Mouse (Mus musculus) activated CD4-positive, CD25-positive, alpha-beta regulatory T cell, adult 9 weeks (primary cell): ENCODE measurements around the gene 1700022I11Rik. TPM values are rescaled to one million over a fixed set of nuclear protein-coding genes. Genes with fewer than 3 reads are reported as not detected.

Experiments used
- polyA plus RNA-seq: library from polyadenylated mRNA; unstranded; fragments of 100-300 nt; shearing (Covaris generic); gene quantifications from one replicate; pipeline ENCODE4 v1.2.1, GENCODE M21; 2017

The 1700022I11Rik gene
- polyA plus RNA-seq = not detected

GRCm38 (mm10) chr4:42969304-42969703, at the start of gene 1700022I11Rik:
1700022I11Rik (plus strand) TSS chr4:42969604.

DNA sequence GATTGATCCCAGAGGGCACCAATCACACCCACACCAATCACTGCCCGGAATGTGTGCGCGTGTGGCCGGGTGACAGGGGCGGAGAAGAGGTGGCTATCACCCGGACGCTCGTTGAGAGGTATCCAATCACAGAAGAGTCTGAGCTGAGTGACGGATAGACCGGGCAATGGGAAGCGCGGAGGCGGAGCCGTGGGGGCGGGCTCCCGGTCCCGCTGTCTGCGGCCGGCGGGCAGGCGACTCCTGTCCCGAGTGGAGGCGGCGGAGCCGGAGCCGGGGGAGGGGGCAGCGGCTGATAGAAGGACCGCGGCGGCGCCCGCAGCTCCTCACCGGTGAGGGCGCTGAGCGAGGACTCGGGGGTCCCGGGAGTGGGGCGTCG, 19.7 kb upstream of the 1700022I11Rik start, which contains the start of gene Dnajb5:
Gene Dnajb5 (plus strand): TSS at position 139 of the 376 bp plus-strand sequence.

GRCm38 (mm10) chr4:43000141-43000986, 31.0 kb downstream of the 1700022I11Rik start, which contains the start of gene Vcp:
Vcp (minus strand) TSS chr4:43000507.

GRCm38 (mm10) chr4:43010161-43011038, 41.0 kb downstream of the 1700022I11Rik start, which contains the start of gene Fancg:
Fancg (minus strand) TSS chr4:43010506.

GRCm38 (mm10) chr4:43025084-43025960, 55.9 kb downstream of the 1700022I11Rik start, which contains the start of gene Pigo:
Pigo (minus strand) TSS chr4:43025819.

DNA sequence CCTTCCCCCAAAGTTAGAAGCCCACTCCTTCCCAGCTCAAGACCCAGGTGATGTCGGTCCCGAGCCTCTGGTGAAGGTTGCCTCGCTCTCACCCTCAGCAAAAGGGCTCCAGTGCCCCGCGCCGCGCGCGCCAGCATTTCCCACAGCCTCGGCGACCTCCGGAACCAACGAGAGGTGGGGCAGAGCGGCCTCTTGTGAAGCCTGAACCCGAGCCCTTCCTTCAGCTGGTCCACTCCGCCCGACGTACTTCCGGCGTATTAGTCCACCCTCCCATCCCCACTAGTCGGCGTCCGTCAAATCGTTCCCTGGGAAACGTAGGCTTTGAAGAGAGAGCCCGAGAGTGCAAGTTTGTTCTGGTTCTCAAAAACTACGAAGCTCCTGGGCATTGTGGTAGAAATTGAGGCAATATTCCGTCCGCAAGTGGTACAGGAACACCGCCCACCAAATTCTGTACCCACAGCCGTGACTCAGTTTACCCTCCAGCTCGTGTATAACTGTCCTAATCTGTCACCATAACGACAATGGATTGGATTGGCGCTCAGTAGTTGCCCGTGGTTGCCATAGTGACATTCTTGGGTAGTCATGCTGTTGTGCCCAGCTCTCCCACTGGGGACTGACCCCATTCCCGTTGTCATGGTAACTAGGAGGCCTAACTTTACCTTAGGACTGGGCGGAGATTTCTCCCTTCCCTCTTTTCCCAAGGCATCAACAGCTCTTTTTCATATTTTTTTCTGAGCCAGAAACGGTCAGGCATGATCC, 62.0 kb downstream of the 1700022I11Rik start, which contains the start of gene Stoml2:
Gene Stoml2 (minus strand): TSS at position 474 of the 759 bp plus-strand sequence.

Other genes with a start within 250 kb of the 1700022I11Rik start
- gene 4930578G10Rik, start 234.1 kb upstream of the 1700022I11Rik start, polyA plus RNA-seq = not detected
- not detected for gene Ccl19, start 213.0 kb upstream of the 1700022I11Rik start, polyA plus RNA-seq
- not detected for gene Ccl21a, start 195.6 kb upstream of the 1700022I11Rik start, polyA plus RNA-seq
- not detected for gene Fam205a1, start 115.7 kb upstream of the 1700022I11Rik start, polyA plus RNA-seq
- not detected for gene Gm12394, start 112.8 kb upstream of the 1700022I11Rik start, polyA plus RNA-seq
- not detected for gene Fam205c, start 95.4 kb upstream of the 1700022I11Rik start, polyA plus RNA-seq
- 0.31 TPM for gene Phf24, start 52.9 kb upstream of the 1700022I11Rik start, polyA plus RNA-seq
- 12.5 TPM for gene Dnajb5, start 19.8 kb upstream of the 1700022I11Rik start, polyA plus RNA-seq
- gene Vcp, start 30.9 kb downstream of the 1700022I11Rik start, polyA plus RNA-seq = 436 TPM
- gene Fancg, start 40.9 kb downstream of the 1700022I11Rik start, polyA plus RNA-seq = 34.4 TPM
- 45.9 TPM for gene Pigo, start 56.2 kb downstream of the 1700022I11Rik start, polyA plus RNA-seq
- gene Stoml2, start 62.1 kb downstream of the 1700022I11Rik start, polyA plus RNA-seq = 171 TPM
- gene Fam214b, start 76.6 kb downstream of the 1700022I11Rik start, polyA plus RNA-seq = 12.3 TPM
- gene Unc13b, start 89.3 kb downstream of the 1700022I11Rik start, polyA plus RNA-seq = 0.48 TPM